21 mouse cellular contexts compared by ENCODE assay signal in genomic region chr17:78225547-78225946, GRCm38 (mm10). TPM values are rescaled to one million over a fixed set of nuclear protein-coding genes. Genes with fewer than 3 reads are reported as not detected.
DNase-seq lines count a peak whose midpoint lies in the region; ATAC-seq lines count a peak whose summit lies in the region.
"Had no signal": no experiment of that assay in that cellular context is flagged by ENCODE, and none has a peak within 500 bp of the region (broad histone marks: within the 10 kb centered on the region; RNA-seq: fewer than 3 reads in every experiment).

No protein-coding gene starts in this region.

- no peaks in the 10 kb centered on the region for H3K36me3 ChIP-seq in liver, embryonic 11.5 days (ENCODE audit: control insufficient read depth, insufficient read depth, low read length)
- H3K36me3 ChIP-seq in hindbrain, embryonic 11.5 days (ENCODE audit: control insufficient read depth, insufficient read depth, low read length), result no peaks in the 10 kb centered on the region
- H3K36me3 ChIP-seq: forebrain, embryonic 10.5 days; heart, embryonic 12.5 days; liver, embryonic 13.5 days had no signal

- WGBS in liver, embryonic 11.5 days, result 69% methylated on average over 5 of the region's 5 CpGs
- WGBS in hindbrain, embryonic 11.5 days, result 65% methylated on average over 5 of the region's 5 CpGs

- H3K9ac ChIP-seq in liver, embryonic 11.5 days (ENCODE audit: low read depth, low read length), result no peak overlapping the region
- no peak overlapping the region for H3K9ac ChIP-seq in hindbrain, embryonic 11.5 days (ENCODE audit: low read depth, low read length)
- H3K9ac ChIP-seq: heart, embryonic 12.5 days; liver, embryonic 13.5 days had no signal

- H3K4me2 ChIP-seq in liver, embryonic 11.5 days, result no peak overlapping the region
- H3K4me2 ChIP-seq in hindbrain, embryonic 11.5 days (replicated peaks; ENCODE audit: low read depth, low read length), result no peak overlapping the region
- H3K4me2 ChIP-seq: heart, embryonic 12.5 days; liver, embryonic 13.5 days had no signal

- 0 out of 2 replicates have a peak, but pooled peaks have one; percentile 36 for ATAC-seq in liver, embryonic 11.5 days (replicated peaks; ENCODE audit: low FRiP score)
- ATAC-seq in hindbrain, embryonic 11.5 days (ENCODE audit: low FRiP score), result no peak
- ATAC-seq: activated CD4-positive, CD25-positive, alpha-beta regulatory T cell, adult 4 months; hindbrain, postnatal 0 days had no signal

- H3K27ac ChIP-seq in liver, embryonic 11.5 days (ENCODE audit: low read depth, low read length), result no peak overlapping the region
- H3K27ac ChIP-seq in hindbrain, embryonic 11.5 days (ENCODE audit: low read depth, low read length), result no peak overlapping the region
- H3K27ac ChIP-seq: forebrain, embryonic 10.5 days; hindbrain, postnatal 0 days; liver, embryonic 13.5 days; macrophage had no signal

- H3K9me3 ChIP-seq in liver, embryonic 11.5 days (ENCODE audit: control insufficient read depth, low read length), result no peaks in the 10 kb centered on the region
- no peaks in the 10 kb centered on the region for H3K9me3 ChIP-seq in hindbrain, embryonic 11.5 days (ENCODE audit: control insufficient read depth, low read length)
- H3K9me3 ChIP-seq: forebrain, embryonic 10.5 days; heart, embryonic 12.5 days; liver, embryonic 13.5 days had no signal

- DNase-seq in liver, embryonic 11.5 days (ENCODE audit: low spot score), result no peak
- DNase-seq in liver, result no peak
- peak; percentile 52 for DNase-seq in NIH3T3 (ENCODE audit: low read depth)
- DNase-seq in kidney, adult 18-20 months, result peak; percentile 76
- peak; percentile 68 for DNase-seq in kidney, postnatal 10 days
- DNase-seq in thymus, postnatal 14 days, result no peak
- no peak for DNase-seq in ovary, postnatal 10 days (ENCODE audit: low spot score)
- no peak for DNase-seq in hindbrain, embryonic 11.5 days (ENCODE audit: low spot score)
- DNase-seq: adrenal gland, postnatal 36 days; B cell, adult 2 months; cerebellum, adult 9-10 months; gastrocnemius, postnatal 25 days; heart, postnatal 36 days; left cerebral cortex, postnatal 4 days; liver, embryonic 13.5 days; thymus, adult 18-20 months had no signal

- no peaks in the 10 kb centered on the region for H3K4me1 ChIP-seq in liver, embryonic 11.5 days (replicated peaks; ENCODE audit: control insufficient read depth, insufficient read depth, low read length)
- H3K4me1 ChIP-seq in hindbrain, embryonic 11.5 days (replicated peaks; ENCODE audit: control insufficient read depth, insufficient read depth, low read length), result no peaks in the 10 kb centered on the region

- no peaks in the 10 kb centered on the region for H3K27me3 ChIP-seq in liver, embryonic 11.5 days (replicated peaks; ENCODE audit: control insufficient read depth, insufficient read depth, low read length)
- H3K27me3 ChIP-seq in hindbrain, embryonic 11.5 days (ENCODE audit: control insufficient read depth, insufficient read depth, low read length), result no peaks in the 10 kb centered on the region
- H3K27me3 ChIP-seq: heart, embryonic 12.5 days; liver, embryonic 13.5 days had no signal

- no peak overlapping the region for H3K4me3 ChIP-seq in liver, embryonic 11.5 days (ENCODE audit: low read depth, low read length)
- H3K4me3 ChIP-seq in hindbrain, embryonic 11.5 days (ENCODE audit: low read depth, low read length), result no peak overlapping the region
- H3K4me3 ChIP-seq: forebrain, embryonic 10.5 days; heart, embryonic 12.5 days; liver, embryonic 13.5 days had no signal

RNA-seq across cellular contexts. Expression of gene Crim1, which starts 25.5 kb away (rescaled TPM):
- polyA plus RNA-seq in liver, embryonic 11.5 days (2014; fragmentation: Nextera tagmentation; extraction: Ambion mirVana), result 1.9 and 2.7 TPM in 2 replicates
- 5.8 TPM in 2 replicates for polyA plus RNA-seq in hindbrain, embryonic 11.5 days (2014; fragmentation: Nextera tagmentation; extraction: Ambion mirVana)

Comparison
In these comparisons a context has a peak if more than half of its experiments do, and no peak if none do; other contexts are left out.
1. DNase-seq: peak in NIH3T3 (single experiment), kidney, adult 18-20 months (single experiment) and kidney, postnatal 10 days (single experiment); none in liver, embryonic 11.5 days (single experiment), liver (single experiment), thymus, postnatal 14 days (single experiment), ovary, postnatal 10 days (single experiment) and hindbrain, embryonic 11.5 days (single experiment).